Mouse (Mus musculus) cerebellum, adult 8-10 months (tissue): ENCODE results near the gene Gstm1.

Experiments used
- DNase-seq: peaks from one replicate; pipeline ENCODE4 v3.0.0; 2022

The Gstm1 gene

DNA sequence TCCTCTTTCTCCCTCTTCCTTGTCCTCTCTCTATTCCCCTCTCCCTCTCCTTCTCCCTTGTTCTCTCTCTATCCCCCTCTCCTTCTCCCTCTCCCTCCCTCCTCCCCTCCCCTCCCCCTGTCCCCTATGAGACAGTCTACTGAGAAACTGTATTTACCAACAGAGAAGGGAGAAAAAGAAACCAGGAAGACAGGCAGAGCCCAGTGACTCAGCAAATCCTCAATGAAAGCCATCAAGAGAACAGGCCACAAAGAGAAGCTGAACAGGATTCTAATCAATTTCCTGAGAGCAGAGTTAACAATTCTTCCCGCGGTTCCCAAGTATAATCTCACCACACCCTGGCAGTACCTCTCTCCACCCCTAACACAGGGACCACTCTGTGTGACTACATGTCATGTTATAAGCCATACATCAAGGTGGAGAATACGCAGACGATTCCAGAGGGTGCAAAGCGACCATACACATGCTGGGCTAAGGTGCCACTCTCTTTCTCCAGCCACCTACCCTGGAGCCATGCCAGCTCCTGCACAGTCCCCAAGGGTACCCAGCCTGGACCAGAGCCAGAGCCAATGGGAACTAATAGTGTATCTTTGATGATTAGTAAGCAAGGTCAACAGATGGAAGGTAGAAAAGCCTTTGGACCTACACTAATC lies 53.0 kb downstream of the Gstm1 start:
- no peak for DNase-seq

DNA sequence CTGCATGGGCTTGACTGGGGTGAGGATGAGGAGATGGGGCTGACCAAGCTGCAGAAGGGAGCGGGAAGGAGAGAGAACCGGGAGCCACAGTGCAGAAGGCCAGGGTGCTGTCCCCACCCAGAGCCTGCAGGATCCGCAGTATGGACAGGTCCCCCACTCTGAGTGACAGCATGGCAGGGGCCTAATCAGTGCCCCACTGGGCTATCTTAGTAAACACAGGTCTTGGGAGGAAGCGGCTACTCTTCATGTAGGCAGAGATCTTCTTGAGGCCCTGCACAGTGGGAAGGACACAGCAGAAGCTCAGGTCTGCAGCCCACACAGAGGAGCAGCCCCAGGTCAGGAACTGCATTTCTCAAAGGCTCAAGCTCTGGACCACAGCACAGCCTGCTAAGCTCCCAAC lies 53.7 kb downstream of the Gstm1 start:
- no peak for DNase-seq
